Comparison of ENCODE assay signal across 16 mouse cellular contexts in genomic region chr4:117223001-117223400, GRCm38 (mm10). TPM values are rescaled to one million over a fixed set of nuclear protein-coding genes. Genes with fewer than 3 reads are reported as not detected.
"Had no signal": no experiment of that assay in that cellular context is flagged by ENCODE, and none has a peak within 500 bp of the region (broad histone marks: within the 10 kb centered on the region; RNA-seq: fewer than 3 reads in every experiment).

No protein-coding gene starts in this region.

- DNase-seq: liver, postnatal 0 days; lung, adult 2 months; lung, postnatal 14 days; lung, postnatal 36 days; midbrain, embryonic 14.5 days; retina, postnatal 1 day; right cerebral cortex, adult 18-20 months; right cerebral cortex, postnatal 25 days; right cerebral cortex, postnatal 4 days; spleen, adult 18-20 months; thymus, adult 18-20 months; thymus, postnatal 14 days; thymus, postnatal 36 days had no signal

- ATAC-seq: liver, postnatal 0 days; lung, postnatal 0 days; midbrain, embryonic 16.5 days had no signal

RNA-seq across cellular contexts. Expression of gene Armh1, which starts 28.9 kb away (rescaled TPM):
- total RNA-seq: megakaryocyte progenitor cell, adult 5-6 weeks had no signal
